Mouse (Mus musculus) testis, postnatal 10 days (tissue): ENCODE data around the gene Wdr41.
A peak's percentile ranks its signal among the peaks of the same experiment; 100 is the strongest.

Experiments used
- DNase-seq: peaks from one replicate; pipeline ENCODE4 v3.0.0; 2021; ENCODE audit warnings: low spot score

The Wdr41 gene

DNA sequence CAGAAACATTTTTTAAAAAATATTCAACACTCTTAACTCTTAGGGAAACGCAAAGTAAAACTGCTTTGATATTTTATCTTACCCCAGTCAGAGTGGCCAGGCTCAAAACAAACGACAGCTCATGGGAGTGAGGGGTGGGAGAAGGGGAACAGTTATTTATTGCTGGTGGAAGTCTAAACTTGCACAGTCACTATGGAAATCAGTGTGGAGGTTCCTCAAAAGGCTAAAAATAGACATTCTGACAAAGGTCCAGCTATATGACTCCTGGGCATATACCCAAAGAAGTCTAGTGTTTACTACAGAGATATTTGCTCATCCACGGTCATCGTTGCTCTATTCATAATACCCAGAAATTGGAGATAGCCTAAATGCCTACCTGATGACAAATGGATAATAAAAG lies 62.1 kb downstream of the Wdr41 start:
- peak; percentile 5 for DNase-seq

GRCm38 (mm10) chr13:95040140-95040738 lies 64.1 kb downstream of the Wdr41 start:
- DNase-seq, result no peak

DNA sequence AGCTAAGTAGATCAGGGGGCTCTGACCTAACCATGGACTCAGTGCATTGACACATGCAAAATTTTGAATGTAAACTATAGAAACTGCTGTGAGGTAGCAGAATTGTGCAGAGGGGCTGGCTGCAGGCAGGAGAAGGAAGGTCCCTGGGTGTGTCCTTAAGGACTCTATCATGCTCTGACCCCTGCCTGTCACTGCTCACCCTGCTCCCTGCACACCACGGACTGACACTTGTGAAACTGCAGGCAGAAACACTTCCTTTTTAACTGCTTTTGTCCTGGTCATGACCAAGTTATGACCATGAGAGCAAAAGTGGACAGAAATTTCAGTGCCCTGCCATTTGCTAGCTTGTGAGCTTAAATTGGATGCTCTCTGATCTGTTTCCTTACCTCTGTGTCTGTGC lies 68.0 kb downstream of the Wdr41 start:
- peak; percentile 22 for DNase-seq

GRCm38 (mm10) chr13:95050398-95050797 lies 74.3 kb downstream of the Wdr41 start:
- DNase-seq, result peak; percentile 18

DNA sequence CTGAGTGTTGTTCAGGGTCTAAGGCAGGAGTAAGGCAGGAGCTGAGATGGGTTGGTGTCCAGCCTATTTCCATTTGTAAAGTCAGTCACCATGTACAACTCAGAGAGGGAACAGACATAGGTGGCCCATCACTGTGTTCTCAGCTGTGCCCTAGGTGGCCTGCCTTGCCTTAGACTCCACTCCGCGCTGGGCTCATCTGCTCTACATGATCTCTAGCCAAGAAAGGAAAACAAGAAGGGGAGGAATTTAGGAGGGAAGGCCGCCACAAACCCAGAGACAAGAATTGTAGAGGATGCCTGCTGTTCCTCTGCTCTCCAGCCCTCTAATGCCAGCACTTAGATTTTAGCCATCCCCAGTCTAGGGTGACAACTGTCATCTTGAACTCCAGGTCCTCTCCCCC lies 76.3 kb downstream of the Wdr41 start:
- peak; percentile 13 for DNase-seq

DNA sequence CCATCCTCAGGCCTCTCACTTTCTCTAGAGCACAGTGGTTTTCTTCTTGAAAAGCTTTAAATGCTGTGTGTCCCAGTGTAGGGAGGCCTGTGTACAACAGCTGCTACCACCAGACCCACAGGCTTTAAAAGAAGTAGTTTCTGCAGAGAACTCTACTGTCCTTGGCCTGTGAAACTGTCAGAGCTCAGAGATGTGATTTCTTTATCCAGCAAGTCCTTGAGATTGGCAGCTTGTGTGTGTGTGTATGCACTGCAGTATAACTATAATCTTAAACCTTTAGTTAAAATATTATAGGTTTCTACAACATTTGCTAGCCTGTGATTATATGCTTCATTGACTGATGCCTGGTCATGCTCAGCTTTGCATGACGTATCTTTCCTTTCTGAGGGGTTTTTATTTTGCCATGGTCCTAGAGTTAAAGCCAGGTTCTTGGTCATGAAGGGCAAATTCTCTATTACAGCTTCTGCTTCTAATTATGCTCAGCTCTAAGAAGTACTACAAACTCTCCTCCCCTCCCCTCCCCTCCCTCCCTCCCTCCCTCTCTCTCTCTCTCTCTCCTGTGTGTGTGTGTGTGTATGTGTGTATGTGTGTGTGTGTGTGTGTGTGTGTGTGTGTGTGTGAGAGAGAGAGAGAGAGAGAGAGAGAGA lies 79.7 kb downstream of the Wdr41 start:
- DNase-seq, result peak; percentile 15

DNA sequence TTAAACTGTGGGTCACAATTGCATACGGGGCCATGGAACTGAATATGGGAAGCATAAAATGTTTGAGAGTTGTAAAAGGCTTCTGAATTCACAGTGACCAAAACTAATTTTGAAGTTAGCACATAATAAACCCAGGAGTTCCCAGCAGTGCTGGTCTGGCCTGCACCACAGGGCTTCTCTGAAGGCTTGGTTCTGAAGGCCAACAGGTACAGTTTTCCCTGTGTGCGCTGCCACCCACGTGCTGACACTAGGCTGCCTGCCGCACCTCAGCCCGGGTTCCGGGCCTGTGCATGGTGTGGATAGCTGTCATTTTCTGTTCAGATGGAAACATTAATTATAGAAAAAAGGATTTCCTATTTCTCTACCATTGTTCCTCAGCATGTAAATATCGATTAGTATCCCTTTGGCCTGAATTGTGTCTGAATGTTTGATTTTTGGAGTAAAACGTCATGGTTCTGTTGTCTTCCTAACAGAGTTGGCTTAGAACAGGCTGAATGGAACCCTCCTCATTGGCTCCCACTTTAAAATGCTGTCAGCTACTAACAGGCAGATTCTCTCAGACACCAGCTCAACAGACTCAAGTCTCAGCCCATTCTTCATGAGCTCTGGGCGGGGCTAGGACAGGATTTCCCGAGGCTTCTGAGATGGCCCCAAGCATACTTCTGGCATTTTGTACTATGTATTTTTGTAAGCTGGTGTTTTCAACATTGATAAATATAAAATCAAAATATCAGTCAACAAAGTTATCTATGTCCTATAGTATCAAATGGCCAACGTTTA lies 80.5 kb downstream of the Wdr41 start:
- peak; percentile 39 for DNase-seq

DNA sequence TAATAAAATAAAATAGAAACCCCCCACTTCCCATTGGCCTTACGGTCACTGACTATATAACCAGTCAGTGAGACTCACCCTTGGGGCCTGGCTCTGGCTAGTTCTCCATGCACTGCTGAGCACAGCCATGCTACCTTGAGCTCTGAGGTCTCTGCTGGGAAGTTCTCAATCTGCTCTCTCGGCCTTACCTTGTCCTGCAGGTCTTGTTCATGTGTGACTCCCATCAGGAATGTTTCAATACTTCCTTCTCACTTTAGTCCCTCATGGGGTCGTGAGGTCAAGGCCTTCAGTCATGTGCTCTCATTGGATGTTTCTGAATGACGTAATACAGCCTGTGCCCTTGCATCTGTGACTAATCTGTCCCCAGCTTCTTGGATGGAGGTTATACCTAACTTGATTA lies 82.7 kb downstream of the Wdr41 start:
- peak; percentile 39 for DNase-seq

GRCm38 (mm10) chr13:95063390-95064017 lies 87.4 kb downstream of the Wdr41 start:
- DNase-seq, result peak; percentile 19

DNA sequence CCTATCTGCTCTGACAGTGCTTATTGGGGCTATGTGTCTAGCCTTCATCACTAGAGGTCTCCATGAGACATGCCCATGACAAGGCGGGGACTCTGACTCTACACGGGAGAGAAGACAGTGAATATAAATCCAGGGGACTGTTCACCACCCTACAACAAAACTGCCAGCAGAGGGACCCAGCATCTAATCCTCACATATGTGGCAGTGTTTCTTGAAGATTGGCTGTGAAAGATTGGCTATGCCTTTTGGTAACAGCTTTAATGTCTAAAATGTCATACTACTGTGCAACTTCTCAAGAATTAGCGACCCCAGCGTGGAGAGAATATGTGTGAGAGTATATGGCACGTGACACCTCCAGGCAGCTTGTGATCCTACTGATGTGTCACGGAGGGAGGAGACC lies 91.7 kb downstream of the Wdr41 start:
- peak; percentile 50 for DNase-seq

- no peak for DNase-seq
These were observed 94.1 kb downstream of the Wdr41 start for GRCm38 (mm10) chr13:95070268-95070667.
